Mouse (Mus musculus) lung, adult 2 months (tissue): Measurements from ENCODE around the gene Tet3.

Source experiments
- CTCF ChIP-seq: fragments of 200-500 bp; IDR thresholded peaks from 2 replicates; pipeline ENCODE4 v1.5.1; 2011; ENCODE audit warnings: mild to moderate bottlenecking, low read length, control low read depth; ENCODE audit not compliant: insufficient read depth
- POLR2A ChIP-seq: fragments of 200-500 bp; IDR thresholded peaks from 2 replicates; pipeline ENCODE4 v1.6.1; 2011; ENCODE audit warnings: low read depth, mild to moderate bottlenecking, control low read depth, low read length, borderline replicate concordance; ENCODE audit errors: extremely low read depth

GRCm38 (mm10) chr6:83445796-83446195 is 13.1 kb downstream of the Tet3 start:
- TF ChIP-seq POLR2A (no peak), CTCF (no peak)
